Mouse (Mus musculus) midbrain, postnatal 0 days (tissue): Measurements from ENCODE around the gene Tspan4. TPM values are rescaled to one million over a fixed set of nuclear protein-coding genes. Genes with fewer than 3 reads are reported as not detected.

Experiments
- ATAC-seq: fragments of 200-750 bp; cut with Nextera tagmentation; 2 replicates; pipeline ENCODE4 v1.8.0; 2017; ENCODE audit warnings: moderate number of reproducible peaks, mild to moderate bottlenecking, moderate TSS enrichment, moderate library complexity; ENCODE audit not compliant: low FRiP score
- DNase-seq: peaks from one replicate; pipeline ENCODE4 v3.0.0-alpha.2; 2015; ENCODE audit warnings: low spot score
- H3K27ac ChIP-seq: fragments of 300-500 bp; sonication (generic); 2 replicates; pipeline ENCODE4 v1.5.1; 2014; ENCODE audit warnings: low read depth, mild to moderate bottlenecking, low read length, mixed read lengths
- H3K27me3 ChIP-seq: fragments of 300-500 bp; sonication (generic); 2 replicates; pipeline ENCODE4 v1.6.1; 2014; ENCODE audit warnings: low read length, control low read depth, mixed read lengths; ENCODE audit not compliant: insufficient read depth
- H3K36me3 ChIP-seq: fragments of 300-500 bp; sonication (generic); 2 replicates; pipeline ENCODE4 v1.6.1; 2014; ENCODE audit warnings: low read length, control low read depth, mixed read lengths; ENCODE audit not compliant: insufficient read depth
- H3K4me1 ChIP-seq: fragments of 300-500 bp; sonication (generic); 2 replicates; pipeline ENCODE4 v1.6.1; 2014; ENCODE audit warnings: mild to moderate bottlenecking, control low read depth, antibody characterized with exemption, low read length, mixed read lengths; ENCODE audit not compliant: insufficient read depth
- H3K4me2 ChIP-seq: fragments of 300-500 bp; sonication (generic); 2 replicates; pipeline ENCODE4 v1.6.1; 2014; ENCODE audit warnings: low read depth, mild to moderate bottlenecking, low read length, mixed read lengths; ENCODE audit not compliant: poor library complexity, severe bottlenecking
- H3K4me3 ChIP-seq: fragments of 300-500 bp; sonication (generic); 2 replicates; pipeline ENCODE4 v1.5.1; 2014; ENCODE audit warnings: low read depth, mild to moderate bottlenecking, low read length, moderate library complexity
- H3K9ac ChIP-seq: fragments of 300-500 bp; sonication (generic); replicated peaks from 2 replicates; pipeline ENCODE4 v1.6.1; 2014; ENCODE audit warnings: mild to moderate bottlenecking, low read length, moderate library complexity, mixed read lengths; ENCODE audit not compliant: poor library complexity, severe bottlenecking
- H3K9me3 ChIP-seq: fragments of 300-500 bp; sonication (generic); 2 replicates; pipeline ENCODE4 v1.6.1; 2016; ENCODE audit warnings: low read length, control low read depth
- CTCF ChIP-seq: IDR thresholded peaks from 2 replicates; pipeline ENCODE4 v1.5.1; 2016; ENCODE audit warnings: antibody characterized with exemption, mild to moderate bottlenecking
- WGBS: fragments of 180-500 bp; shearing (Covaris S2); extraction: QIAGEN DNeasy Blood & Tissue Kit; methylation state at CpG from one replicate; pipeline ENCODE4 v1.1.7; 2014; 5-methylcytosine and 5-hydroxymethylcytosine counted together
- polyA plus RNA-seq: library from polyadenylated mRNA; unstranded; fragments of >200 nt; fragmentation: Nextera tagmentation; extraction: Ambion mirVana; gene quantifications from 2 replicates; pipeline ENCODE4 v1.2.1, GENCODE M21; 2015
- total RNA-seq: library from RNA; depleted of rRNA; stranded (reverse); fragments of >200 nt; gene quantifications from 2 replicates; pipeline ENCODE4 v1.2.3, GENCODE M21; 2014

Gene Tspan4
- total and polyA plus RNA-seq, 2 experiments from 2014 or later = 68.1 to 94.8 TPM

- H3K4me2 ChIP-seq = peak overlapping the region; percentile 77
- H3K27me3 ChIP-seq = peaks cover 14% of the 10 kb centered on the region
- H3K9ac ChIP-seq = peak overlapping the region; percentile 64
- no peaks in the 10 kb centered on the region for H3K9me3 ChIP-seq
- WGBS = 50% methylated on average over 6 of the region's 6 CpGs
- H3K4me1 ChIP-seq = peaks cover 32% of the 10 kb centered on the region
- H3K27ac ChIP-seq = peak overlapping the region; percentile 80
- DNase-seq (no peak), ATAC-seq (no peak)
- peaks cover 22% of the 10 kb centered on the region for H3K36me3 ChIP-seq
- no peak for TF ChIP-seq CTCF
- H3K4me3 ChIP-seq = peak overlapping the region; percentile 49; the same call in 1 of the 2 replicates
These were observed 5.7 kb upstream of the Tspan4 start for GRCm38 (mm10) chr7:141469352-141469751.

- Histone ChIP-seq H3K9me3 (no peaks in the 10 kb centered on the region), H3K27me3 (peaks cover 7% of the 10 kb centered on the region), H3K4me1 (peaks cover 29% of the 10 kb centered on the region), H3K27ac (no peak overlapping the region), H3K9ac (no peak overlapping the region), H3K4me3 (no peak overlapping the region), H3K4me2 (0 out of 2 replicates have a peak overlapping the region, but pooled peaks have one; percentile 77), H3K36me3 (peaks cover 22% of the 10 kb centered on the region)
- TF ChIP-seq CTCF = no peak
- 91% methylated on average over 18 of the region's 18 CpGs for WGBS
- DNase-seq (no peak), ATAC-seq (no peak)
These were observed 5.0 kb upstream of the Tspan4 start for GRCm38 (mm10) chr7:141469901-141470636.

GRCm38 (mm10) chr7:141470637-141470944, 4.4 kb upstream of the Tspan4 start:
- no peak for TF ChIP-seq CTCF
- no peak for ATAC-seq
- H3K9me3 ChIP-seq = no peaks in the 10 kb centered on the region
- H3K4me3 ChIP-seq = no peak overlapping the region
- 93% methylated on average over 10 of the region's 10 CpGs for WGBS
- no peak overlapping the region for H3K4me2 ChIP-seq
- H3K36me3 ChIP-seq = peaks cover 22% of the 10 kb centered on the region
- DNase-seq = no peak
- peaks cover 4% of the 10 kb centered on the region; the same call in 1 of the 2 replicates for H3K27me3 ChIP-seq
- no peak overlapping the region for H3K9ac ChIP-seq
- H3K27ac ChIP-seq = no peak overlapping the region
- peaks cover 28% of the 10 kb centered on the region for H3K4me1 ChIP-seq

- Histone ChIP-seq H3K27ac (no peak overlapping the region), H3K4me2 (no peak overlapping the region), H3K9me3 (no peaks in the 10 kb centered on the region), H3K4me1 (peaks cover 28% of the 10 kb centered on the region), H3K27me3 (peaks cover 6% of the 10 kb centered on the region; the same call in 1 of the 2 replicates), H3K9ac (no peak overlapping the region), H3K36me3 (peaks cover 22% of the 10 kb centered on the region), H3K4me3 (no peak overlapping the region)
- ATAC-seq = no peak
- DNase-seq = no peak
- 89% methylated on average over 1 of the region's 1 CpGs for WGBS
- no peak for TF ChIP-seq CTCF
These were observed 3.8 kb upstream of the Tspan4 start for GRCm38 (mm10) chr7:141471236-141471635.

- H3K9me3 ChIP-seq = no peaks in the 10 kb centered on the region
- no peak overlapping the region for H3K4me3 ChIP-seq
- H3K4me2 ChIP-seq = no peak overlapping the region
- peaks cover 9% of the 10 kb centered on the region for H3K27me3 ChIP-seq
- no peak for TF ChIP-seq CTCF
- H3K9ac ChIP-seq = no peak overlapping the region
- H3K36me3 ChIP-seq = peaks cover 22% of the 10 kb centered on the region
- H3K27ac ChIP-seq = no peak overlapping the region
- DNase-seq (no peak), ATAC-seq (no peak)
- 88% methylated on average over 6 of the region's 6 CpGs for WGBS
- peaks cover 27% of the 10 kb centered on the region for H3K4me1 ChIP-seq
These were observed 2.8 kb upstream of the Tspan4 start for GRCm38 (mm10) chr7:141472226-141472625.

GRCm38 (mm10) chr7:141472763-141473162, 2.3 kb upstream of the Tspan4 start:
- Histone ChIP-seq H3K9ac (no peak overlapping the region), H3K27me3 (peaks cover 12% of the 10 kb centered on the region), H3K36me3 (peaks cover 22% of the 10 kb centered on the region), H3K4me1 (peaks cover 24% of the 10 kb centered on the region), H3K27ac (no peak overlapping the region), H3K4me2 (no peak overlapping the region), H3K9me3 (no peaks in the 10 kb centered on the region), H3K4me3 (no peak overlapping the region)
- TF ChIP-seq CTCF = no peak
- DNase-seq (no peak), ATAC-seq (no peak)
- WGBS = 95% methylated on average over 6 of the region's 6 CpGs
